Mouse (Mus musculus): Measurements from ENCODE around the gene Tmtc1. TPM values are rescaled to one million over a fixed set of nuclear protein-coding genes. Genes with fewer than 3 reads are reported as not detected.

The Tmtc1 gene
- polyA plus RNA-seq, 1 experiment from 2014 or later = 0.93 TPM

GRCm38 (mm10) chr6:148276418-148276817, 167.8 kb downstream of the Tmtc1 start:
- no peaks in the 10 kb centered on the region for H3K27me3 ChIP-seq (ENCODE audit: control insufficient read depth, insufficient read depth, low read length)
- H3K27ac ChIP-seq (replicated peaks) = no peak overlapping the region
- TF ChIP-seq CTCF (IDR thresholded peaks at IDR 0.05; ENCODE audit: low read depth) (no peak), EP300 (optimal IDR thresholded peaks at IDR 0.05) (no peak)
- H3K9ac ChIP-seq (ENCODE audit: low read length) = no peak overlapping the region
- no peak for DNase-seq (ENCODE audit: low spot score)
- H3K4me3 ChIP-seq (ENCODE audit: low read depth, low read length) = no peak overlapping the region
- no peak for ATAC-seq (ENCODE audit: low FRiP score, low TSS enrichment)
- no peaks in the 10 kb centered on the region for H3K4me1 ChIP-seq (replicated peaks; ENCODE audit: control insufficient read depth, insufficient read depth)
- no peaks in the 10 kb centered on the region for H3K9me3 ChIP-seq (ENCODE audit: control insufficient read depth, low read length)
- no peak overlapping the region for H3K4me2 ChIP-seq (replicated peaks; ENCODE audit: low read depth)
- WGBS = 66% methylated on average over 1 of the region's 1 CpGs
- H3K36me3 ChIP-seq (ENCODE audit: control insufficient read depth, insufficient read depth, low read length) = no peaks in the 10 kb centered on the region

DNA sequence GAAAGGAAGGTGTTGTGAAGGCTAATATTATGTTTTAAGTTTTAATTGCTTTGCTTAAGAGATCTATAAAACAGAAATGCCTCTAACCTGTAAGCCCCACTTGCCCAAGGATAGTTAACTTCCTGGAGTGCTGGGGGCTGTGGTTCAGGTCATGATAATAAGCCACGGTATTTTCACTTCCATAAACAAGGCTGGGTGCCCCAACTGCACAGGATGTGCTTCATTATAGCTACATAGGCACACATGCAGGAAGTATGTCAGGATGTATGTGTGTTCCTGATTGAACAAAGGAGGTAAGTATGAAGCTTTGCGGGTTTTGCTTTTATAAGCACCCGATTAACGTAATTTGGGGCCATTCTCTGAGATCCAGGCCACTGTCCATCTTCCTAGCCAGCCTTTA, 169.1 kb downstream of the Tmtc1 start:
- TF ChIP-seq EP300 (optimal IDR thresholded peaks at IDR 0.05) = no peak
- TF ChIP-seq CTCF (IDR thresholded peaks at IDR 0.05; ENCODE audit: low read depth) = no peak
- H3K9me3 ChIP-seq (ENCODE audit: control insufficient read depth, low read length) = no peaks in the 10 kb centered on the region
- H3K4me3 ChIP-seq (ENCODE audit: low read depth, low read length) = no peak overlapping the region
- WGBS = 82% methylated on average over 4 of the region's 4 CpGs
- no peak overlapping the region for H3K4me2 ChIP-seq (replicated peaks; ENCODE audit: low read depth)
- DNase-seq (ENCODE audit: low spot score) = no peak
- no peaks in the 10 kb centered on the region for H3K4me1 ChIP-seq (replicated peaks; ENCODE audit: control insufficient read depth, insufficient read depth)
- no peaks in the 10 kb centered on the region for H3K27me3 ChIP-seq (ENCODE audit: control insufficient read depth, insufficient read depth, low read length)
- H3K9ac ChIP-seq (ENCODE audit: low read length) = no peak overlapping the region
- H3K36me3 ChIP-seq (ENCODE audit: control insufficient read depth, insufficient read depth, low read length) = no peaks in the 10 kb centered on the region
- no peak overlapping the region for H3K27ac ChIP-seq (replicated peaks)
- ATAC-seq (ENCODE audit: low FRiP score, low TSS enrichment) = no peak

GRCm38 (mm10) chr6:148260729-148261101, 183.5 kb downstream of the Tmtc1 start:
- no peak overlapping the region for H3K4me2 ChIP-seq (replicated peaks; ENCODE audit: low read depth)
- no peak for DNase-seq (ENCODE audit: low spot score)
- no peak overlapping the region for H3K27ac ChIP-seq (replicated peaks)
- no peaks in the 10 kb centered on the region for H3K4me1 ChIP-seq (replicated peaks; ENCODE audit: control insufficient read depth, insufficient read depth)
- H3K4me3 ChIP-seq (ENCODE audit: low read depth, low read length) = no peak overlapping the region
- TF ChIP-seq CTCF (IDR thresholded peaks at IDR 0.05; ENCODE audit: low read depth) (no peak), EP300 (optimal IDR thresholded peaks at IDR 0.05) (no peak)
- 90% methylated on average over 6 of the region's 6 CpGs for WGBS
- H3K36me3 ChIP-seq (ENCODE audit: control insufficient read depth, insufficient read depth, low read length) = no peaks in the 10 kb centered on the region
- H3K9ac ChIP-seq (ENCODE audit: low read length) = no peak overlapping the region
- H3K9me3 ChIP-seq (ENCODE audit: control insufficient read depth, low read length) = no peaks in the 10 kb centered on the region
- ATAC-seq (ENCODE audit: low FRiP score, low TSS enrichment) = no peak
- H3K27me3 ChIP-seq (ENCODE audit: control insufficient read depth, insufficient read depth, low read length) = no peaks in the 10 kb centered on the region

GRCm38 (mm10) chr6:148259979-148260728, 184.0 kb downstream of the Tmtc1 start:
- Histone ChIP-seq H3K27ac (replicated peaks) (no peak overlapping the region), H3K9me3 (ENCODE audit: control insufficient read depth, low read length) (no peaks in the 10 kb centered on the region), H3K36me3 (ENCODE audit: control insufficient read depth, insufficient read depth, low read length) (no peaks in the 10 kb centered on the region), H3K4me3 (ENCODE audit: low read depth, low read length) (no peak overlapping the region), H3K27me3 (ENCODE audit: control insufficient read depth, insufficient read depth, low read length) (no peaks in the 10 kb centered on the region), H3K4me2 (replicated peaks; ENCODE audit: low read depth) (no peak overlapping the region), H3K9ac (ENCODE audit: low read length) (no peak overlapping the region), H3K4me1 (replicated peaks; ENCODE audit: control insufficient read depth, insufficient read depth) (no peaks in the 10 kb centered on the region)
- 48% methylated on average over 4 of the region's 4 CpGs for WGBS
- DNase-seq (ENCODE audit: low spot score) = no peak
- no peak for TF ChIP-seq CTCF (IDR thresholded peaks at IDR 0.05; ENCODE audit: low read depth)
- TF ChIP-seq EP300 (optimal IDR thresholded peaks at IDR 0.05) = no peak
- no peak for ATAC-seq (ENCODE audit: low FRiP score, low TSS enrichment)

DNA sequence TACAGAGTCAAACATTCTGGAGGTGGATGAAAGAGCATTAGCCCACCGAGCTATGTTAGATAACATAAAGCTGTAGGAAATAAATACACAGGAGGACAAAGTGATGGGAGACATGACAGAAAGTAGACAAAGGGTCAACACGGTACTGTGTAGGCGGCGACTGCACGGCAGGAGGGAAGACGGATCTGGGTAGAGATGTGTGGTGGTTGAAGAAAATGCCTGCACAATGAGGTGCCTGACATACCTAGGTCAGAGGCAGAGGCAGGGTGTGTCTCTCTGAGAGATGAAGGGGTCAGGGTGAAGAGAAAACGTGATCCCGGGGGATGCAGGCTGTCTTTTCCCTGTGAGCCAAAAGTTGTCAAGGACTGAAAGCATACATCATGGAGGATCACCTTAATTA, 185.1 kb downstream of the Tmtc1 start:
- Histone ChIP-seq H3K4me1 (replicated peaks; ENCODE audit: control insufficient read depth, insufficient read depth) (no peaks in the 10 kb centered on the region), H3K4me2 (replicated peaks; ENCODE audit: low read depth) (no peak overlapping the region), H3K9ac (ENCODE audit: low read length) (no peak overlapping the region), H3K36me3 (ENCODE audit: control insufficient read depth, insufficient read depth, low read length) (no peaks in the 10 kb centered on the region), H3K27me3 (ENCODE audit: control insufficient read depth, insufficient read depth, low read length) (no peaks in the 10 kb centered on the region), H3K4me3 (ENCODE audit: low read depth, low read length) (no peak overlapping the region), H3K9me3 (ENCODE audit: control insufficient read depth, low read length) (no peaks in the 10 kb centered on the region), H3K27ac (replicated peaks) (no peak overlapping the region)
- DNase-seq (ENCODE audit: low spot score) (no peak), ATAC-seq (ENCODE audit: low FRiP score, low TSS enrichment) (no peak)
- TF ChIP-seq CTCF (IDR thresholded peaks at IDR 0.05; ENCODE audit: low read depth) (no peak), EP300 (optimal IDR thresholded peaks at IDR 0.05) (no peak)
- 52% methylated on average over 8 of the region's 8 CpGs for WGBS

DNA sequence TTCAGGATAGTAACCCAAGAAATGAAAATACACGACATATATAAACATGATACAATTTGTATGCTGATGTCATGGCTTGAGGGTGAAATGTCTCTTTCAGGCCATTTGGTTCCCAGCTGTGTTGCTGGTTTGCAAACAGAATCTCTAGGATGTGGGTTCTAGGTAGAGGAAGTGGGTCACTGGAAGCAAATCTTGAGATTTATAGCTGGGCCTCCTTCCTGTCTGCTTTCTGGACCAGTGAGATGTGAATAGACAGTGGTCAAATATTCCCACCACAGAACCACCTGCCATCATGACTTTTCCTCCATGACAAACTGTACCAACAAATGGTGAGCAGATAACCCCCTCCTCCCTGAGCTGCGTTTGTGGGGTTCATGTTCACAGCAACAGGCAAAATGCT, 186.4 kb downstream of the Tmtc1 start:
- H3K36me3 ChIP-seq (ENCODE audit: control insufficient read depth, insufficient read depth, low read length) = no peaks in the 10 kb centered on the region
- no peak overlapping the region for H3K9ac ChIP-seq (ENCODE audit: low read length)
- ATAC-seq (ENCODE audit: low FRiP score, low TSS enrichment) (no peak), DNase-seq (ENCODE audit: low spot score) (no peak)
- no peak overlapping the region for H3K27ac ChIP-seq (replicated peaks)
- no peaks in the 10 kb centered on the region for H3K9me3 ChIP-seq (ENCODE audit: control insufficient read depth, low read length)
- no peak overlapping the region for H3K4me3 ChIP-seq (ENCODE audit: low read depth, low read length)
- H3K27me3 ChIP-seq (ENCODE audit: control insufficient read depth, insufficient read depth, low read length) = no peaks in the 10 kb centered on the region
- 71% methylated on average over 2 of the region's 2 CpGs for WGBS
- H3K4me1 ChIP-seq (replicated peaks; ENCODE audit: control insufficient read depth, insufficient read depth) = no peaks in the 10 kb centered on the region
- no peak overlapping the region for H3K4me2 ChIP-seq (replicated peaks; ENCODE audit: low read depth)
- TF ChIP-seq CTCF (IDR thresholded peaks at IDR 0.05; ENCODE audit: low read depth) = no peak
- TF ChIP-seq EP300 (optimal IDR thresholded peaks at IDR 0.05) = no peak

All from stomach, postnatal 0 days (tissue).